Mouse (Mus musculus) heart, postnatal 0 days (tissue): ENCODE measurements around the gene Stk4.

Experiments used
- CTCF ChIP-seq: IDR thresholded peaks from 2 replicates; pipeline ENCODE4 v1.5.1; 2016; ENCODE audit warnings: antibody characterized with exemption, control low read depth, low read depth
- EP300 ChIP-seq: IDR thresholded peaks from 2 replicates; pipeline ENCODE4 v1.6.1; 2016; ENCODE audit warnings: antibody characterized with exemption, low read depth

DNA sequence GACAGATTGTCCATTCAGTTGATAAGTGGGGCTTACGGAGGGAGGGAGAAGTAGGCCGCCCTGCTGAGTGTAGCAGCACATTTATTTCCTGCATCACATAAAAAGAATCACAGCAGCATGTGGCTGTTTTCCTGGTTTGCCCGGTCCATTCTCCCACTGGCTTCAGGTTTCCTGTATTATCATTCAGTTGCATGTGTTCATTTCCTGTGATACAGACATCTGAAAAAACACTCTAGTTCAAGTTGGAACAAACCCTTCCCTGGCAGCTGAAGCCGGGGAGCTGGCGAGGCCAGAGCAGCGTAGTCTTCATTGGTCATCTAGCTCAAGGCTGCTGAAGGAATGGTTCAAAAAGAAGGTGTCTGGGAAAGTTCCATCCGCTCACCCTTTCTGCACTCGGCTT is 41.4 kb downstream of the Stk4 start:
- TF ChIP-seq CTCF = no peak
- TF ChIP-seq EP300 = no peak
